ENCODE assay signal across 9 mouse cellular contexts in the genomic region with DNA sequence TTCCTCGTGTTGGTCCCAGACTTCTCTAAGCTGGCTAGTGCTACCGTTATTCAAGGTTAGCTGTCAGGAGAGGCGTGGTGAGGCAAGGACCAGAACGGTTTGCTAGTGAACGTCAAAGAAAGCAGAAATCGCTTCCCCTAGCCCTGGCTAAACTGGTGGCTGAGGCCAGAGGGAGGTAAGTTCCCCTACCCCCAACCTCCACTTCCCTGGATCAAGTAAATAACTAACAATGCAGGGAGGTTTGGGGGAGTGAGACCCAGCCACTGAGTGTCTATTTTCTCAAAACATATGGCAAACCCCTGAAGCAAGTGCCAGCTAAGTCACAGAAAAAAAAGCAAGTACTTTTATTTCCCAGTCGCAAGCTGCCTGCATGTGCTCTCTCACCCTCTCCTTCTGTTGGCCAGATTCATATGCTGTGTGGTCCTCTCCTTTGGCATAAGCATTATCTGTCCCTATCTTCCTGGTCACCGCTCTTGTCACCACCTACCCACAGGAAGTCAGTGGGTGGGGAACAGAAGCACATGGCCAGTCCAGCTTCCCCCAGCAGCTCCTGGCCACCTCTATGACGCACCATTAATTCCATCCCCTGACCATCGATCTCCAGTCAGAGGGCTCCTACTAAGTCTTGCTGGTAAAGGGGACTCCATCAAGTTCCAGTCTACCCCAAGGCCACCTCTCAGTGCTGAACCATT.
DNase-seq lines count a peak whose midpoint lies in the region; ATAC-seq and TF ChIP-seq lines count a peak whose summit lies in the region.
"Had no signal": no experiment of that assay in that cellular context is flagged by ENCODE, and none has a peak within 500 bp of the region (broad histone marks: within the 10 kb centered on the region; RNA-seq: fewer than 3 reads in every experiment).

No protein-coding gene starts in this region.

- H3K4me2 ChIP-seq in lung, embryonic 14.5 days, result no peak overlapping the region; the same call in 1 of the 2 replicates
- H3K4me2 ChIP-seq in hindbrain, embryonic 13.5 days, result peak overlapping the region; percentile 63
- H3K4me2 ChIP-seq in myocyte (ENCODE audit: low read depth), result peak overlapping the region; percentile 6

- 53% methylated on average over 10 of the region's 10 CpGs for WGBS in lung, embryonic 14.5 days
- 61% methylated on average over 10 of the region's 10 CpGs for WGBS in hindbrain, embryonic 13.5 days

- TF ChIP-seq POLR2A in myocyte (IDR thresholded peaks at IDR 0.05; ENCODE audit: insufficient read length, low read depth), result no peak

- no peak overlapping the region for H3K27ac ChIP-seq in lung, embryonic 14.5 days (ENCODE audit: low read depth)
- H3K27ac ChIP-seq in hindbrain, embryonic 13.5 days, result peak overlapping the region; percentile 87

- no peak overlapping the region for H3K9ac ChIP-seq in lung, embryonic 14.5 days
- H3K9ac ChIP-seq in hindbrain, embryonic 13.5 days, result peak overlapping the region; percentile 67
- H3K9ac ChIP-seq: liver, postnatal 0 days had no signal

- no peaks in the 10 kb centered on the region for H3K4me1 ChIP-seq in lung, embryonic 14.5 days (ENCODE audit: insufficient read depth)
- peaks cover 60% of the 10 kb centered on the region for H3K4me1 ChIP-seq in hindbrain, embryonic 13.5 days (replicated peaks)

- peaks cover 3% of the 10 kb centered on the region for H3K79me2 ChIP-seq in myocyte (ENCODE audit: control insufficient read depth, insufficient read depth)

- no peaks in the 10 kb centered on the region for H3K9me3 ChIP-seq in lung, embryonic 14.5 days (ENCODE audit: low read depth, low read length)
- H3K9me3 ChIP-seq in hindbrain, embryonic 13.5 days, result no peaks in the 10 kb centered on the region

- ATAC-seq in cerebellum, adult (ENCODE audit: insufficient number of reproducible peaks, low FRiP score, low TSS enrichment), result peak; percentile 24
- ATAC-seq in lung, embryonic 14.5 days (ENCODE audit: insufficient read depth), result peak; percentile 19; the same call in 1 of the 2 replicates
- peak; percentile 27 for ATAC-seq in hindbrain, embryonic 13.5 days (ENCODE audit: low FRiP score)
- ATAC-seq: liver, postnatal 0 days had no signal

- H3ac ChIP-seq in myocyte (ENCODE audit: control insufficient read depth, insufficient read length), result no peak overlapping the region

- H3K36me3 ChIP-seq in lung, embryonic 14.5 days (ENCODE audit: insufficient read depth), result no peaks in the 10 kb centered on the region
- no peaks in the 10 kb centered on the region for H3K36me3 ChIP-seq in hindbrain, embryonic 13.5 days
- no peaks in the 10 kb centered on the region for H3K36me3 ChIP-seq in myocyte (ENCODE audit: control insufficient read depth, insufficient read depth)

- no peaks in the 10 kb centered on the region for H3K27me3 ChIP-seq in lung, embryonic 14.5 days (ENCODE audit: insufficient read depth, low read length)
- no peaks in the 10 kb centered on the region for H3K27me3 ChIP-seq in hindbrain, embryonic 13.5 days
- H3K27me3 ChIP-seq in myocyte (ENCODE audit: control insufficient read depth, insufficient read depth, insufficient read length), result no peaks in the 10 kb centered on the region

- H3K4me3 ChIP-seq in lung, embryonic 14.5 days (ENCODE audit: low read depth, low read length), result no peak overlapping the region
- H3K4me3 ChIP-seq in hindbrain, embryonic 13.5 days, result peak overlapping the region; percentile 40
- no peak overlapping the region for H3K4me3 ChIP-seq in myocyte

- TF ChIP-seq CTCF in lung, embryonic 14.5 days (IDR thresholded peaks at IDR 0.05; ENCODE audit: low read depth), result no peak

- DNase-seq in cerebellum, adult 8-10 months, result no peak
- DNase-seq in lung, embryonic 14.5 days, result no peak
- no peak for DNase-seq in lung, adult 18-20 months
- no peak for DNase-seq in urinary bladder, postnatal 4 days (ENCODE audit: low spot score in 2 of 2)
- DNase-seq in adrenal gland, adult 18-20 months (ENCODE audit: low spot score in 2 of 2), result no peak
- DNase-seq: liver, postnatal 0 days had no signal

TF ChIP-seq in myocyte, 11 proteins besides CTCF, POLR2A, EP300 and RAD21:
- no peak for TF ChIP-seq POLR2AphosphoS2 (IDR thresholded peaks at IDR 0.05; ENCODE audit: insufficient read length, low read depth)
- TF ChIP-seq E2F4 (IDR thresholded peaks at IDR 0.05; ENCODE audit: insufficient read depth), result no peak
- TF ChIP-seq TCF12 (IDR thresholded peaks at IDR 0.05; ENCODE audit: insufficient read depth, poor library complexity, severe bottlenecking), result no peak
- TF ChIP-seq MAX (IDR thresholded peaks at IDR 0.05; ENCODE audit: low read depth), result no peak
- TF ChIP-seq REST (IDR thresholded peaks at IDR 0.05; ENCODE audit: insufficient read depth, insufficient read length), result no peak
- no peak for TF ChIP-seq SRF (IDR thresholded peaks at IDR 0.05; ENCODE audit: control insufficient read depth, insufficient read length, low read depth)
- no peak for TF ChIP-seq MYOG (IDR thresholded peaks at IDR 0.05; ENCODE audit: control insufficient read depth in 1 of 3, insufficient read depth in 1 of 3, insufficient read length in 2 of 3, low read depth in 2 of 3)
- TF ChIP-seq MYOD1 (IDR thresholded peaks at IDR 0.05; ENCODE audit: control insufficient read depth in 1 of 3, insufficient read length in 2 of 3, low read depth in 2 of 3), result no peak
- TF ChIP-seq USF1 (IDR thresholded peaks at IDR 0.05; ENCODE audit: low read depth), result no peak
- no peak for TF ChIP-seq TCF3 (IDR thresholded peaks at IDR 0.05; ENCODE audit: insufficient read length, low read depth)
- no peak for TF ChIP-seq CEBPB (IDR thresholded peaks at IDR 0.05; ENCODE audit: insufficient read depth, poor library complexity, severe bottlenecking)
